Mouse (Mus musculus): ENCODE measurements around the gene BC048507. TPM values are rescaled to one million over a fixed set of nuclear protein-coding genes. Genes with fewer than 3 reads are reported as not detected.

The BC048507 gene
- polyA plus RNA-seq, 1 experiment = not detected

GRCm38 (mm10) chr13:67844119-67844852 is 18.8 kb upstream of the BC048507 start:
- Histone ChIP-seq H3K36me3 (ENCODE audit: control insufficient read depth, insufficient read depth, low read length) (no peaks in the 10 kb centered on the region), H3K4me3 (ENCODE audit: extremely low read depth, insufficient read depth, insufficient read length) (peak overlapping the region; percentile 47), H3K27ac (ENCODE audit: insufficient read depth, low read length) (no peak overlapping the region), H3K27me3 (ENCODE audit: control insufficient read depth, insufficient read depth, low read length) (no peaks in the 10 kb centered on the region), H3K4me1 (ENCODE audit: control insufficient read depth, insufficient read depth, insufficient read length) (peaks cover 2% of the 10 kb centered on the region; the same call in 1 of the 2 replicates)
- 5% methylated on average over 15 of the region's 19 CpGs for WGBS
- no peak for TF ChIP-seq CTCF (IDR thresholded peaks at IDR 0.05; ENCODE audit: extremely low read depth, insufficient read depth, insufficient read length, insufficient replicate concordance)
- no peak for TF ChIP-seq POLR2A (IDR thresholded peaks at IDR 0.05; ENCODE audit: low read depth, low read length)
- peak; percentile 42 to 61 for DNase-seq (ENCODE audit: low read depth in 1 of 2, low spot score in 2 of 2)

- Histone ChIP-seq H3K27ac (ENCODE audit: insufficient read depth, low read length) (no peak overlapping the region), H3K4me3 (ENCODE audit: extremely low read depth, insufficient read depth, insufficient read length) (no peak overlapping the region), H3K4me1 (ENCODE audit: control insufficient read depth, insufficient read depth, insufficient read length) (peaks cover 2% of the 10 kb centered on the region; the same call in 1 of the 2 replicates), H3K36me3 (ENCODE audit: control insufficient read depth, insufficient read depth, low read length) (no peaks in the 10 kb centered on the region), H3K27me3 (ENCODE audit: control insufficient read depth, insufficient read depth, low read length) (no peaks in the 10 kb centered on the region)
- 49% methylated on average over 8 of the region's 8 CpGs for WGBS
- no peak for DNase-seq (ENCODE audit: low read depth in 1 of 2, low spot score in 2 of 2)
- TF ChIP-seq POLR2A (IDR thresholded peaks at IDR 0.05; ENCODE audit: low read depth, low read length) (no peak), CTCF (IDR thresholded peaks at IDR 0.05; ENCODE audit: extremely low read depth, insufficient read depth, insufficient read length, insufficient replicate concordance) (no peak)
Measured at GRCm38 (mm10) chr13:67844853-67845194, 18.3 kb upstream of the BC048507 start.

- Histone ChIP-seq H3K36me3 (ENCODE audit: control insufficient read depth, insufficient read depth, low read length) (no peaks in the 10 kb centered on the region), H3K4me3 (ENCODE audit: extremely low read depth, insufficient read depth, insufficient read length) (no peak overlapping the region), H3K4me1 (ENCODE audit: control insufficient read depth, insufficient read depth, insufficient read length) (no peaks in the 10 kb centered on the region), H3K27ac (ENCODE audit: insufficient read depth, low read length) (no peak overlapping the region), H3K27me3 (ENCODE audit: control insufficient read depth, insufficient read depth, low read length) (no peaks in the 10 kb centered on the region)
- TF ChIP-seq CTCF (IDR thresholded peaks at IDR 0.05; ENCODE audit: extremely low read depth, insufficient read depth, insufficient read length, insufficient replicate concordance) (no peak), POLR2A (IDR thresholded peaks at IDR 0.05; ENCODE audit: low read depth, low read length) (no peak)
- DNase-seq (ENCODE audit: low read depth in 1 of 2, low spot score in 2 of 2) = no peak
- 77% methylated on average over 3 of the region's 3 CpGs for WGBS
Measured at GRCm38 (mm10) chr13:67850361-67850760, 12.8 kb upstream of the BC048507 start.

- DNase-seq (ENCODE audit: low read depth in 1 of 2, low spot score in 2 of 2) = no peak
- Histone ChIP-seq H3K27ac (ENCODE audit: insufficient read depth, low read length) (no peak overlapping the region), H3K4me1 (ENCODE audit: control insufficient read depth, insufficient read depth, insufficient read length) (no peaks in the 10 kb centered on the region), H3K27me3 (ENCODE audit: control insufficient read depth, insufficient read depth, low read length) (no peaks in the 10 kb centered on the region), H3K36me3 (ENCODE audit: control insufficient read depth, insufficient read depth, low read length) (no peaks in the 10 kb centered on the region), H3K4me3 (ENCODE audit: extremely low read depth, insufficient read depth, insufficient read length) (no peak overlapping the region)
- TF ChIP-seq CTCF (IDR thresholded peaks at IDR 0.05; ENCODE audit: extremely low read depth, insufficient read depth, insufficient read length, insufficient replicate concordance) = no peak
- TF ChIP-seq POLR2A (IDR thresholded peaks at IDR 0.05; ENCODE audit: low read depth, low read length) = no peak
- WGBS = 84% methylated on average over 6 of the region's 6 CpGs
Measured at GRCm38 (mm10) chr13:67853130-67853529, 10.0 kb upstream of the BC048507 start.

GRCm38 (mm10) chr13:67853983-67854382 is 9.1 kb upstream of the BC048507 start:
- WGBS = 89% methylated on average over 2 of the region's 2 CpGs
- no peak for TF ChIP-seq POLR2A (IDR thresholded peaks at IDR 0.05; ENCODE audit: low read depth, low read length)
- no peak for TF ChIP-seq CTCF (IDR thresholded peaks at IDR 0.05; ENCODE audit: extremely low read depth, insufficient read depth, insufficient read length, insufficient replicate concordance)

GRCm38 (mm10) chr13:67857317-67857716 is 5.8 kb upstream of the BC048507 start:
- Histone ChIP-seq H3K27ac (ENCODE audit: insufficient read depth, low read length) (no peak overlapping the region), H3K4me1 (ENCODE audit: control insufficient read depth, insufficient read depth, insufficient read length) (no peaks in the 10 kb centered on the region), H3K36me3 (ENCODE audit: control insufficient read depth, insufficient read depth, low read length) (no peaks in the 10 kb centered on the region), H3K27me3 (ENCODE audit: control insufficient read depth, insufficient read depth, low read length) (no peaks in the 10 kb centered on the region), H3K4me3 (ENCODE audit: extremely low read depth, insufficient read depth, insufficient read length) (no peak overlapping the region)
- no peak for DNase-seq (ENCODE audit: low read depth in 1 of 2, low spot score in 2 of 2)
- TF ChIP-seq CTCF (IDR thresholded peaks at IDR 0.05; ENCODE audit: extremely low read depth, insufficient read depth, insufficient read length, insufficient replicate concordance) (no peak), POLR2A (IDR thresholded peaks at IDR 0.05; ENCODE audit: low read depth, low read length) (no peak)
- 38% methylated on average over 1 of the region's 1 CpGs for WGBS

More at GRCm38 (mm10) chr13:67853983-67854382, 9.1 kb upstream of the BC048507 start:
- Histone ChIP-seq H3K36me3 (ENCODE audit: control insufficient read depth, insufficient read depth, low read length) (no peaks in the 10 kb centered on the region), H3K27ac (ENCODE audit: insufficient read depth, low read length) (no peak overlapping the region), H3K4me1 (ENCODE audit: control insufficient read depth, insufficient read depth, insufficient read length) (no peaks in the 10 kb centered on the region), H3K4me3 (ENCODE audit: extremely low read depth, insufficient read depth, insufficient read length) (no peak overlapping the region), H3K27me3 (ENCODE audit: control insufficient read depth, insufficient read depth, low read length) (no peaks in the 10 kb centered on the region)
- DNase-seq (ENCODE audit: low read depth in 1 of 2, low spot score in 2 of 2) = no peak

GRCm38 (mm10) chr13:67862508-67862907 is 618 bp upstream of the BC048507 start:
- no peak overlapping the region for H3K4me3 ChIP-seq (ENCODE audit: extremely low read depth, insufficient read depth, insufficient read length)
- no peaks in the 10 kb centered on the region for H3K36me3 ChIP-seq (ENCODE audit: control insufficient read depth, insufficient read depth, low read length)
- H3K27me3 ChIP-seq (ENCODE audit: control insufficient read depth, insufficient read depth, low read length) = no peaks in the 10 kb centered on the region
- 86% methylated on average over 9 of the region's 9 CpGs for WGBS
- no peaks in the 10 kb centered on the region for H3K4me1 ChIP-seq (ENCODE audit: control insufficient read depth, insufficient read depth, insufficient read length)
- no peak for TF ChIP-seq CTCF (IDR thresholded peaks at IDR 0.05; ENCODE audit: extremely low read depth, insufficient read depth, insufficient read length, insufficient replicate concordance)
- no peak for TF ChIP-seq POLR2A (IDR thresholded peaks at IDR 0.05; ENCODE audit: low read depth, low read length)
- H3K27ac ChIP-seq (ENCODE audit: insufficient read depth, low read length) = no peak overlapping the region
- no peak for DNase-seq (ENCODE audit: low read depth in 1 of 2, low spot score in 2 of 2)
